Mouse (Mus musculus) lung, postnatal 25 days (tissue): Measurements from ENCODE around the gene Dync1h1.
A peak's percentile ranks its signal among the peaks of the same experiment; 100 is the strongest.
"Not testable (repeated sequence)": the region's sequence is repeated elsewhere in the genome, so short reads cannot be mapped to it uniquely, and the experiment has no call there.

Experiments
- DNase-seq: peaks from one replicate; pipeline ENCODE4 v3.0.0; 2022; ENCODE audit warnings: low spot score

The Dync1h1 gene

GRCm38 (mm10) chr12:110696173-110696974 is 95.1 kb downstream of the Dync1h1 start:
- peak; percentile 98 for DNase-seq

- no peak for DNase-seq
Measured at GRCm38 (mm10) chr12:110696975-110697400, 95.7 kb downstream of the Dync1h1 start.

- DNase-seq, result no peak
Measured at GRCm38 (mm10) chr12:110697457-110697856, 96.2 kb downstream of the Dync1h1 start.

- DNase-seq, result no peak
Measured at GRCm38 (mm10) chr12:110698080-110698479, 96.8 kb downstream of the Dync1h1 start.

- DNase-seq, result no peak
Measured at GRCm38 (mm10) chr12:110698523-110699170, 97.4 kb downstream of the Dync1h1 start.

GRCm38 (mm10) chr12:110699171-110699547 is 97.9 kb downstream of the Dync1h1 start:
- DNase-seq, result no peak

GRCm38 (mm10) chr12:110700730-110701129 is 99.5 kb downstream of the Dync1h1 start:
- DNase-seq, result no peak

GRCm38 (mm10) chr12:110701363-110701762 is 100.1 kb downstream of the Dync1h1 start:
- not testable (repeated sequence) for DNase-seq

GRCm38 (mm10) chr12:110702556-110702955 is 101.3 kb downstream of the Dync1h1 start, which contains the start of gene Hsp90aa1:
Gene Hsp90aa1, minus strand, starts transcription at chr12:110702728.
- DNase-seq, result no peak

GRCm38 (mm10) chr12:110703008-110703471 is 101.8 kb downstream of the Dync1h1 start:
- peak; percentile 83 for DNase-seq

- no peak for DNase-seq
Measured at GRCm38 (mm10) chr12:110703682-110704081, 102.4 kb downstream of the Dync1h1 start.

- DNase-seq, result not testable (repeated sequence)
Measured at GRCm38 (mm10) chr12:110705419-110705818, 104.2 kb downstream of the Dync1h1 start.

- DNase-seq, result peak; percentile 70
Measured at GRCm38 (mm10) chr12:110706337-110707231, 105.3 kb downstream of the Dync1h1 start.

GRCm38 (mm10) chr12:110707451-110707850 is 106.2 kb downstream of the Dync1h1 start:
- no peak for DNase-seq

GRCm38 (mm10) chr12:110711270-110711669 is 110.0 kb downstream of the Dync1h1 start:
- no peak for DNase-seq

GRCm38 (mm10) chr12:110713784-110714183 is 112.5 kb downstream of the Dync1h1 start:
- no peak for DNase-seq

GRCm38 (mm10) chr12:110714215-110714614 is 113.0 kb downstream of the Dync1h1 start:
- DNase-seq, result no peak

GRCm38 (mm10) chr12:110716004-110716403 is 114.8 kb downstream of the Dync1h1 start:
- DNase-seq, result no peak
